In genomic region chr1:135619130-135619529, GRCm38 (mm10) we compare ENCODE assay signal across 13 mouse cellular contexts. TPM values are rescaled to one million over a fixed set of nuclear protein-coding genes. Genes with fewer than 3 reads are reported as not detected.
DNase-seq lines count a peak whose midpoint lies in the region; ATAC-seq and TF ChIP-seq lines count a peak whose summit lies in the region.
"Had no signal": no experiment of that assay in that cellular context is flagged by ENCODE, and none has a peak within 500 bp of the region (broad histone marks: within the 10 kb centered on the region; RNA-seq: fewer than 3 reads in every experiment).

No protein-coding gene starts in this region.

- TF ChIP-seq CTCF in liver, adult 2 months (IDR thresholded peaks at IDR 0.05; ENCODE audit: low read depth, low read length) = no peak
- TF ChIP-seq CTCF in liver, postnatal 0 days (IDR thresholded peaks at IDR 0.05; ENCODE audit: low read depth) = no peak
- TF ChIP-seq CTCF in cortical plate, adult 2 months (IDR thresholded peaks at IDR 0.05; ENCODE audit: extremely low read depth, insufficient read depth, low read length) = no peak

- peak; percentile 39 to 43 for DNase-seq in cerebellum, postnatal 25 days
- no peak for DNase-seq in cerebellum, adult 11-12 months
- no peak for DNase-seq in liver, adult 2 months (ENCODE audit: extremely low read depth, low read depth, low spot score)
- no peak for DNase-seq in liver, postnatal 0 days
- DNase-seq in spleen, postnatal 10 days (ENCODE audit: low spot score in 2 of 2) = no peak
- DNase-seq: gastrocnemius, postnatal 25 days; retina, postnatal 1 day; thymus, postnatal 14 days had no signal

- no peaks in the 10 kb centered on the region for H3K9me3 ChIP-seq in hindbrain, embryonic 15.5 days
- no peaks in the 10 kb centered on the region for H3K9me3 ChIP-seq in hindbrain, embryonic 13.5 days
- H3K9me3 ChIP-seq in liver, postnatal 0 days (ENCODE audit: low read length) = no peaks in the 10 kb centered on the region
- H3K9me3 ChIP-seq: limb, embryonic 15.5 days; neural tube, embryonic 12.5 days had no signal

- no peak overlapping the region for H3K9ac ChIP-seq in hindbrain, embryonic 15.5 days
- no peak overlapping the region for H3K9ac ChIP-seq in hindbrain, embryonic 13.5 days
- no peak overlapping the region for H3K9ac ChIP-seq in liver, adult 2 months (ENCODE audit: low read depth, low read length)
- H3K9ac ChIP-seq in liver, postnatal 0 days (replicated peaks) = no peak overlapping the region
- H3K9ac ChIP-seq: limb, embryonic 15.5 days; neural tube, embryonic 12.5 days had no signal

- H3K79me2 ChIP-seq in liver, adult 2 months (ENCODE audit: control insufficient read depth, insufficient read depth, low read length) = no peaks in the 10 kb centered on the region

- ATAC-seq in hindbrain, embryonic 15.5 days (ENCODE audit: low FRiP score, low read depth) = peak; percentile 46; the same call in 1 of the 2 replicates
- no peak for ATAC-seq in hindbrain, embryonic 13.5 days (ENCODE audit: low FRiP score)
- no peak for ATAC-seq in liver, postnatal 0 days

- WGBS in hindbrain, embryonic 15.5 days = 46% methylated on average over 7 of the region's 7 CpGs
- WGBS in hindbrain, embryonic 13.5 days = 53% methylated on average over 7 of the region's 7 CpGs
- WGBS in liver, adult 2 months = 62% methylated on average over 7 of the region's 7 CpGs
- 68% methylated on average over 7 of the region's 7 CpGs for WGBS in liver, postnatal 0 days (ENCODE audit: insufficient replicate concordance)

- no peak for TF ChIP-seq EP300 in liver, postnatal 0 days (IDR thresholded peaks at IDR 0.05; ENCODE audit: low read depth)

- H3K36me3 ChIP-seq in hindbrain, embryonic 15.5 days = no peaks in the 10 kb centered on the region
- H3K36me3 ChIP-seq in hindbrain, embryonic 13.5 days = no peaks in the 10 kb centered on the region
- no peaks in the 10 kb centered on the region for H3K36me3 ChIP-seq in liver, adult 2 months (ENCODE audit: control insufficient read depth, insufficient read depth, low read length)
- no peaks in the 10 kb centered on the region for H3K36me3 ChIP-seq in liver, postnatal 0 days (replicated peaks; ENCODE audit: insufficient read depth, low read length)
- H3K36me3 ChIP-seq: limb, embryonic 15.5 days; neural tube, embryonic 12.5 days had no signal

- no peak for TF ChIP-seq POLR2A in liver, adult 2 months (IDR thresholded peaks at IDR 0.05; ENCODE audit: extremely low read depth, insufficient read depth, low read length)
- TF ChIP-seq POLR2A in cortical plate, adult 2 months (IDR thresholded peaks at IDR 0.05; ENCODE audit: extremely low read depth, insufficient read depth, low read length) = no peak

- peaks cover 26% of the 10 kb centered on the region for H3K4me1 ChIP-seq in hindbrain, embryonic 15.5 days (replicated peaks)
- peaks cover 37% of the 10 kb centered on the region for H3K4me1 ChIP-seq in hindbrain, embryonic 13.5 days (replicated peaks)
- 0 out of 2 replicates have a peak, but pooled peaks cover 5% of the 10 kb centered on the region for H3K4me1 ChIP-seq in liver, adult 2 months (ENCODE audit: control insufficient read depth, insufficient read depth, low read length)
- H3K4me1 ChIP-seq in liver, postnatal 0 days (ENCODE audit: insufficient read depth) = peaks cover 5% of the 10 kb centered on the region; the same call in 1 of the 2 replicates
- peaks cover 5% of the 10 kb centered on the region for H3K4me1 ChIP-seq in cortical plate, adult 2 months (ENCODE audit: control insufficient read depth, insufficient read depth, low read length)

- 0 out of 2 replicates have a peak overlapping the region, but pooled peaks have one; percentile 28 for H3K27ac ChIP-seq in hindbrain, embryonic 15.5 days (replicated peaks)
- H3K27ac ChIP-seq in hindbrain, embryonic 13.5 days = no peak overlapping the region
- peak overlapping the region; percentile 60; the same call in 1 of the 2 replicates for H3K27ac ChIP-seq in liver, adult 2 months (replicated peaks; ENCODE audit: insufficient read depth, low read depth, low read length)
- no peak overlapping the region for H3K27ac ChIP-seq in liver, postnatal 0 days (ENCODE audit: low read depth)
- peak overlapping the region; percentile 54; the same call in 1 of the 2 replicates for H3K27ac ChIP-seq in cortical plate, adult 2 months (ENCODE audit: insufficient read depth, low read length)
- H3K27ac ChIP-seq: limb, embryonic 15.5 days; neural tube, embryonic 12.5 days had no signal

- no peak overlapping the region for H3K4me3 ChIP-seq in hindbrain, embryonic 15.5 days
- H3K4me3 ChIP-seq in hindbrain, embryonic 13.5 days = no peak overlapping the region
- no peak overlapping the region for H3K4me3 ChIP-seq in liver, adult 2 months (ENCODE audit: insufficient read depth, low read depth, low read length)
- no peak overlapping the region for H3K4me3 ChIP-seq in liver, postnatal 0 days (ENCODE audit: low read depth, low read length)
- no peak overlapping the region for H3K4me3 ChIP-seq in cortical plate, adult 2 months (ENCODE audit: insufficient read depth, low read length)
- H3K4me3 ChIP-seq: limb, embryonic 15.5 days; neural tube, embryonic 12.5 days had no signal

- no peaks in the 10 kb centered on the region for H3K27me3 ChIP-seq in hindbrain, embryonic 15.5 days
- H3K27me3 ChIP-seq in hindbrain, embryonic 13.5 days = no peaks in the 10 kb centered on the region
- H3K27me3 ChIP-seq in liver, adult 2 months (ENCODE audit: control insufficient read depth, insufficient read depth, low read length) = no peaks in the 10 kb centered on the region
- no peaks in the 10 kb centered on the region for H3K27me3 ChIP-seq in liver, postnatal 0 days (ENCODE audit: insufficient read depth, low read length)
- H3K27me3 ChIP-seq: limb, embryonic 15.5 days; neural tube, embryonic 12.5 days had no signal

- H3K4me2 ChIP-seq in hindbrain, embryonic 15.5 days = no peak overlapping the region
- no peak overlapping the region for H3K4me2 ChIP-seq in hindbrain, embryonic 13.5 days
- H3K4me2 ChIP-seq in liver, postnatal 0 days (ENCODE audit: low read depth, low read length) = no peak overlapping the region
- H3K4me2 ChIP-seq: limb, embryonic 15.5 days had no signal

RNA-seq across cellular contexts. Expression of gene Nav1, which starts 12.0 kb away (rescaled TPM):
- 47.8 and 51.3 TPM in 2 replicates for polyA plus RNA-seq in hindbrain, embryonic 15.5 days (2015; fragmentation: Nextera tagmentation; extraction: Ambion mirVana)
- 42.3 and 42.6 TPM in 2 replicates for polyA plus RNA-seq in hindbrain, embryonic 13.5 days (2015; fragmentation: Nextera tagmentation; extraction: Ambion mirVana)
- 0.83 and 1.5 TPM in 2 replicates for total RNA-seq in liver, adult 2 months (2014; rRNA removed)
- 1.1 and 1.8 TPM in 2 replicates for polyA plus RNA-seq in liver, adult 2 months (2012; rRNA removed)
- 0.92 and 0.94 TPM in 2 replicates for polyA plus RNA-seq in liver, postnatal 0 days (2015; fragmentation: Nextera tagmentation; extraction: Ambion mirVana)
- 35.8 and 38.8 TPM in 2 replicates for polyA plus RNA-seq in cortical plate, adult 2 months (2012; rRNA removed)

Comparison
In these comparisons a context has a peak if more than half of its experiments do, and no peak if none do; other contexts are left out.
1. DNase-seq: peak in cerebellum, postnatal 25 days (2 of 2); none in cerebellum, adult 11-12 months (single experiment), liver, adult 2 months (single experiment), liver, postnatal 0 days (single experiment) and spleen, postnatal 10 days (0 of 2).
2. H3K27ac ChIP-seq: peak in hindbrain, embryonic 15.5 days (single experiment), liver, adult 2 months (single experiment) and cortical plate, adult 2 months (single experiment); none in hindbrain, embryonic 13.5 days (single experiment) and liver, postnatal 0 days (single experiment).
3. RNA of gene Nav1, which starts 12.0 kb away (polyA plus RNA-seq): 47.8 to 51.3 TPM in hindbrain, embryonic 15.5 days, 42.3 to 42.6 TPM in hindbrain, embryonic 13.5 days and 35.8 to 38.8 TPM in cortical plate, adult 2 months; 1.1 to 1.8 TPM in liver, adult 2 months and 0.92 to 0.94 TPM in liver, postnatal 0 days; every median in the first group is over 10 times any median in the second.